Mouse (Mus musculus) adrenal gland, adult 2 months (tissue): ENCODE results near the gene Mapk3. TPM values are rescaled to one million over a fixed set of nuclear protein-coding genes. Genes with fewer than 3 reads are reported as not detected.
"Not testable (repeated sequence)": the region's sequence is repeated elsewhere in the genome, so short reads cannot be mapped to it uniquely, and the experiment has no call there.

Source experiments
- DNase-seq: peaks from one replicate; pipeline ENCODE4 v3.0.0; 2021
- long read RNA-seq: library from polyadenylated mRNA; stranded (forward); transcript quantifications from one replicate; pipeline ENCODE4 v2.0.0, GENCODE M21; 2021
- polyA plus RNA-seq: library from polyadenylated mRNA; depleted of rRNA; stranded (reverse); fragments of >200 nt; gene quantifications from 2 replicates; pipeline ENCODE4 v1.2.3, GENCODE M21; 2012; rRNA removed
- total RNA-seq, 2 experiments: library from RNA; stranded (reverse); gene quantifications; 2 replicates each; pipeline ENCODE4 v1.2.3; 2021

The Mapk3 gene
- 100 to 1,000 TPM; 139 to 169 TPM for total RNA-seq
- 242 and 299 TPM in 2 replicates for polyA plus RNA-seq
- long read RNA-seq, transcript Mapk3-202 (9 exons, 1,800 nt): major isoform, 116 of 130 reads
- long read RNA-seq, partial matches to known transcripts: 6 of 130 reads
- long read RNA-seq, other reads (novel, unspliced or antisense): 5 of 130 reads

DNA sequence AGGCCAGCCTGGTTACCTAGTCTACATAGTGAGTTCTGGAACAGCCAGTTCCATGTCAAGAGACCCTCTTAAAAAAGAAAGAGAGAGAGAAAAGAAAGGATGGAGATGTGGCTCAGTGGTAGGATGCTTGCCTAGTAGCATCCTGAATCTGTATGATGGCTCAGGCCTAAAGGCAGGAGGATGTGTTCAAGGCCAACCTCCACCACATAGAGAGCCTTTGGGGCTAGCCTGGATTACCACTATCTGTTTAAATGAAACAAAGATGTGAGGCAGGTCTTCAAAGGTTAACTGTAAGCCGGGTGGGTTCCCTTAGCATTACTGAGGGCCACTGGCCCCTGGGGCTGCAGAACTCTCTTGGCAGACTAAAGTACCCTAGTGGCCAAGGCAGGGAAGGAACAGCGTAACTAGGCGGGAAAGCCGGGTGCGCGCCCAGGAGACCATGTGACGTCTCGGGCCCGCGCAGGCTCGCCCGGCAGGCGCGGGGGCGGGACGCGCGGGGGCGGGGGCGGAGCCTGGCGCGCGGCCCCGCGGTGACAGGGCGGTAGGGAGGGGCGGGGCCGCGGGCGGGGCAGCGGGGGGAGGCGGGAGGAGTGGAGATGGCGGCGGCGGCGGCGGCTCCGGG lies at the start of gene Mapk3:
TSS of gene Mapk3 (plus strand) at position 552 of the 622 bp plus-strand sequence.
- peak; percentile 93 for DNase-seq

DNA sequence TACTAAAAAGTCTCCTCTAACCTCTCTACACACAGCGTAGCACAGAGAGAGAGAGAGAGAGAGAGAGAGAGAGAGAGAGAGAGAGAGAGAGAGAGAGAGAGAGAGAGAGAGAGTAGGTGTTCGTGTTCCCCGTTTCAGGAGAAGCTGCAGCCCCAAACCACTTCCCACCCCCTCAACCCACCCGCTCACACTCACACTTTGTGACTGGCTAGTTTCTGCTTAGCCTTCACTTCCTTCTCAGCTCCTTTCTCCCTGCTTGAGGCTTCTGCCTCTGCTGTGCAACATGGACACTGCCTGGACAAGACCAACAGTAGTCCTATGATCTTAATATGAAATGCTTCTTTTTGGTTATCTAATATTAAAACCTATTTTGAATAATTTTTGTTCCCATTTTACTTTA lies 49.1 kb upstream of the Mapk3 start:
- no peak for DNase-seq

- no peak for DNase-seq
Measured at GRCm38 (mm10) chr7:126711910-126712309, 47.5 kb upstream of the Mapk3 start.

GRCm38 (mm10) chr7:126715679-126716078 lies 43.7 kb upstream of the Mapk3 start:
- no peak for DNase-seq

DNA sequence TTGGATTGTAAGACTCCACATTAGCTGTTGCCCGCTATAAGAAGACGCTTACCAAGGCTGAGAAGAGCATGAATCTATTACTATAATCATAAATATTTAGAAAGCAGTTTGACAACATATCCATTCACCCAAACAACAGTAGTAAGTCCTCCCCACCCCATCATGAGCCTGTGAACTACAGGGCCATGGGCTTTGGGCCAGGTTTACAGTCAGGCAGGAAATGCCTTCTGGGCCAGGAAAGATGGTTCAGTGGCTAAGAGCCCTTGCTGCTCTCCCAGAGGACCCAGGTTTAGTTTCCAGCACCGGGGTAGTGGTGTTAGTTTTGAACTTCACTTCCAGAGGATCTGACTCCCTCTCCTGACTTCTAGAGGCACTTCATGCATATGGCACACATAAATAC lies 41.8 kb upstream of the Mapk3 start:
- no peak for DNase-seq

GRCm38 (mm10) chr7:126718787-126719337 lies 40.5 kb upstream of the Mapk3 start:
- no peak for DNase-seq

- no peak for DNase-seq
Measured at GRCm38 (mm10) chr7:126721635-126722034, 37.8 kb upstream of the Mapk3 start.

DNA sequence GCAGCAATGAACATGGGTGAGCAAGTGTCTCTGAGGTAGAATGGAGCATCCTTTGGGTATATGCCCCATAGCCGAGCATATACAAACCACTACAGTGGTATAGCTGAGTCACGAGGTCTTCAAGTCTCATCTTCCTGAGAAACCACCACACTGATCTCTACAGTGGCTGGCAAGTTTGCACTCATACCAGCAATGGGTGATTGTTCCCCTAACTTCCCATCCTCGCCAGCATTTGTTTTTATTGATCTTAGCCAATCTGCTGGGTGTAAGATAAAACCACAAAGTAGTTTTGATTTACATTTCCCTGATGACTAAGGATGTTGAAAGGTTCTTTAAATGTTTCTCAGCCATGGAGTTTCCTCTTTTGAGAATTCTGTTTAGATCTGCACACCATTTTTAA lies 34.3 kb upstream of the Mapk3 start:
- DNase-seq: no peak

DNA sequence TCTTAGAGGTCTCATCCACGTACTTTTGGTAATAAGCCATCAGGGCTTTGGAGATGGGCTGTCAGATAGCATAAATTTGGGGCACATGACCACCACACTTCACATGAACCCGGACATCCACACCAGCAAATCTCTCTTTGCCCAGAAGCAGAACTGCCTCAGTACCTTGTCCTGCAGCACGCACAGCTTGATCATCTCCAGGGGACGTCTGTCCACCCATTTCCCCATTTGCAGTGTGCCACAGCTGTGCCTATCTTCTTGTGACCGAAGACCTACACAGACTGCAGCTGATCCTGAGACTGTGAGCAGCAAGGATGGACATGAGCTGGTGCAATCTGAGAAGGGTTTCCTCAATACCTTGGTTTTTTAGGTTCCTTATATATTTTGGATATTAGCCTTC lies 33.7 kb upstream of the Mapk3 start:
- no peak for DNase-seq

DNA sequence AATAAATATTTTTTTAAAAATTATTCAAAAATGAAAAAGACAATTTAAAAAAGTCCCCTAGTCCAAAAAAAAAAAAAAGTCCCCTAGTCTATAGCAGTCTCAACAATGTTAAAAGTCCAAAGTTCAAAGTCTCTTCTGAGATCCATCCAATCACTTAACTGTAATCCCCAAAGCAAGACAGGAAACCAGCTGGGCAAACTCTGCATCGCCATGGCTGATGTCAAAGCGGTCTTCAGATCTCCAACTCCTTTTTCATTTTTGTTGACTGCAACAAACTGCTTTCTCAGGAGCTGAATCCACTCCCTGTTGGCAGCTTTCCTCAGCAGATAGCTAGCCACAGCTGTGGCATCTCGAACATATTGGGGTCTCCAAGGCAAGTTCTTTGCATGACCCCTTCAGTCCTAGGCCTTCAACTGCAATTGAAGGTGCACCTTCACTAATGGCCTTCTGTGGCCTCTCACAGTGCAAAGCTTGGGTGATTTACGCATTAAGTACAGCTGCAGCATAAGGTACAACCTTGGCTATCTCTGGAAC lies 29.1 kb upstream of the Mapk3 start:
- DNase-seq: not testable (repeated sequence)

GRCm38 (mm10) chr7:126736122-126736521 lies 23.3 kb upstream of the Mapk3 start:
- no peak for DNase-seq

DNA sequence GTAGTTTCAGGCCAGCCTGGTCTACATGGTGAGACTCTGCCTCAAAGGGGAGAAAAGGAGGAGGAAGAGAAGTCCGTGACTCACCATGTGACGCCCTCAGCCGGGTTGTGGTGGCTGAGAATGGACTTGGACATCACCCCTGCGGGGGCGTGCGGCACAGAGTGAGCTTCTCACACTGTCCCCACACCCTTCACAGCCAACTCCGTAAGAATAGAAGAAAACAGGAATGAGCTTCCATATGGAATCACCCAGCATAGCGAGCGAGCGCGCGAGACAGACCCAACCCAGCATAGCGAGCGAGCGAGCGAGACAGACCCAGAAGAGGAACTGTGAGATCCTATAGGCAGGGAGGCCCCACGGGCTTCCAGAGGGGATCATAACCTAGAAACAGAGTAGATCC lies 19.9 kb upstream of the Mapk3 start:
- DNase-seq: no peak

- DNase-seq: no peak
Measured at GRCm38 (mm10) chr7:126740132-126740735, 19.2 kb upstream of the Mapk3 start.

GRCm38 (mm10) chr7:126740977-126741376 lies 18.4 kb upstream of the Mapk3 start:
- no peak for DNase-seq

- DNase-seq: no peak
Measured at GRCm38 (mm10) chr7:126741452-126741851, 17.9 kb upstream of the Mapk3 start.

GRCm38 (mm10) chr7:126741964-126742482 lies 17.4 kb upstream of the Mapk3 start:
- no peak for DNase-seq

DNA sequence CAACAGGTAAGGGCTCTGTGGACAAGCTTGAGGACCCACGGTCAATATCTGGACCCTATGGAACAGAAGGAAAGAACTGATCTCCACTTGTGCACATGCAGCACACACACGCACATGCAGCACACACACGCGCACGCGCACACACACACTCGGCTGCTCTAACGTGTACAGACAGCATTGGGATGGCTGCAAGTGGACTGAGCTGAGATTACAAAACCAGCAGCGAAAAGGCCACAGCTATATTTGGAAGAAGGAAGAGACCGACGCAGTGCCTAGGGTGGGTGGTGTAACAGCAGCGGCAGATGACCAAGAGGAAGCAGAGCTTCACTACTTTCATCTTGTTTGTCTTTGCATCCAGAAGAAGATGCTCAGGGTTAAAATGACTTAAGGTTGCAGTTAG lies 13.3 kb upstream of the Mapk3 start:
- DNase-seq: no peak

DNA sequence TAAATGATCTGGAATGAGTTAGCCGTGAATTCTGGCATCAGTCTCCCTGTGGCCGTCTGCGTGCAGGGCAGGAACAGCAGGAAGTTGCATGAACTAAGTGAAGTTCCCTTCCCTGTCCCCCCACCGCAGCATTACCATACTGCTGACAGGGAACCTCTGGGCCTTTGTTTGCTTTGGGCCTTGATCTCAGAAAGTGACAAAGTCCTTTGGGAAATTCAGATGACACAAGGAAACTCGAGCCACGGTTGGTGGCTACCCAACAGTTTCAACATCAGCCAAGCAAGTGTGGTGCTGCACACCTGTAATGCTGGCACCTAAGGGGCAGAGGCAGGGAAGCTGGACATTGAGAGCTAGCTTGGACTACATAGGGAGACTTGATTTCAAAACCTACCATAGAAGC lies 12.6 kb upstream of the Mapk3 start:
- DNase-seq: no peak

GRCm38 (mm10) chr7:126748824-126749223 lies 10.6 kb upstream of the Mapk3 start:
- no peak for DNase-seq

- DNase-seq: no peak
Measured at GRCm38 (mm10) chr7:126749582-126750343, 9.6 kb upstream of the Mapk3 start.

DNA sequence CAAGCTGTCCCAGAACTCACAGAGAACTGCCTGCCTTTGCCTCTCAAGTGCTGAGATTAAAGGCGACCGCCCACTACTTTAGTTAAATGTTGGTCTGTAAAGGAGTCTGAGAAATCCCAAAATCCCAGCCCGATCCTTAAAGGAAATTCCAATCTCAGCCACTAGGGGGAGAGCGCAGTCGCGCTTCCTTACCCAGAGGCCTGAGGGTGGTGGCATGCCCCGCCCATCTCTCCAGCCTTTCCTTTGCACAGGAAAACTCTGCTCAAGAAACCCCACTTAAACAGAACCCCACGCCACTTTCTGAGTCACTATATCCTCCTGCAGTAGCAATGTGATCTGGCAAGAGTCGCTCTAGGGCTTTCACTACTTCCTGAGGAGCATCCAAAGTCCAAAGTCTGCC lies 4.5 kb upstream of the Mapk3 start:
- peak; percentile 79 for DNase-seq

GRCm38 (mm10) chr7:126758539-126758938 lies 862 bp upstream of the Mapk3 start:
- DNase-seq: no peak
